Mouse (Mus musculus) small intestine, adult 2 months (tissue): Measurements from ENCODE around the gene Isx.

Source experiments
- CTCF ChIP-seq: fragments of 200-500 bp; IDR thresholded peaks from 2 replicates; pipeline ENCODE4 v1.5.1; 2012; ENCODE audit warnings: low read depth, mild to moderate bottlenecking, control low read depth, inconsistent platforms, low read length, moderate library complexity, mixed read lengths; ENCODE audit not compliant: insufficient replicate concordance, insufficient read length; ENCODE audit errors: extremely low read depth
- POLR2A ChIP-seq: fragments of 200-500 bp; IDR thresholded peaks from 2 replicates; pipeline ENCODE4 v1.6.1; 2012; ENCODE audit warnings: low read depth, mild to moderate bottlenecking, control low read depth, inconsistent platforms, low read length, moderate library complexity

DNA sequence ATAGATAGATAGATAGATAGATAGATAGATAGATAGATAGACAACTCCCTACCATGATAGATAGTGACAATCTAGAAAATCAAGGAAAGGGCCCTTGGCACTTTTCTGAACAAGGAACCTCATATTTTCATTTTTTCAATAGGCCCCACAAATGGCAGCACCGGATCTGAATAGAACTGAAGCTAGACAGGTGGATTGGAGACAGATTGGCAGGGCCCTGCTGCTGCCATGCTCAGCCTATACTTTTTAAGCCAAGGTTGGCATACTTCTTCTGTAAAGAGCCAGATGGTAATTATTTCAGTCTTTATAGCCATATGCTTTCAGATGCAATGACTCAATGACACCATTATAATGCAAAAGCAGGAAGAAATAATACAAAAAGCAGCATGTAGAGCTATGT is 15.8 kb downstream of the Isx start:
- TF ChIP-seq CTCF (no peak), POLR2A (no peak)
